Mouse (Mus musculus) lung, adult 2 months (tissue): ENCODE measurements at regions not wholly inside any gene's neighbourhood (a gene's known extent, or its start where the extent isn't known, plus 50 kb on each side); places are given as distances from the start of the nearest gene placed in this dataset.
A peak's percentile ranks its signal among the peaks of the same experiment; 100 is the strongest.

Experiments
- DNase-seq: peaks from one replicate; pipeline ENCODE4 v3.0.0; 2022
- H3K4me1 ChIP-seq: fragments of 200-500 bp; 2 replicates; pipeline ENCODE4 v1.6.1; 2011; ENCODE audit warnings: low read length; ENCODE audit not compliant: control insufficient read depth, insufficient read depth
- H3K4me3 ChIP-seq: fragments of 200-500 bp; replicated peaks from 2 replicates; pipeline ENCODE3; 2011; ENCODE audit warnings: low read depth, mild to moderate bottlenecking, control low read depth, low read length; ENCODE audit errors: extremely low read depth
- CTCF ChIP-seq: fragments of 200-500 bp; IDR thresholded peaks from 2 replicates; pipeline ENCODE4 v1.5.1; 2011; ENCODE audit warnings: mild to moderate bottlenecking, low read length, control low read depth; ENCODE audit not compliant: insufficient read depth
- POLR2A ChIP-seq: fragments of 200-500 bp; IDR thresholded peaks from 2 replicates; pipeline ENCODE4 v1.6.1; 2011; ENCODE audit warnings: low read depth, mild to moderate bottlenecking, control low read depth, low read length, borderline replicate concordance; ENCODE audit errors: extremely low read depth
- WGBS: fragments of 180-500 bp; shearing (Covaris S2); methylation state at CpG from one replicate; pipeline ENCODE4 v1.1.7; 2018; 5-methylcytosine and 5-hydroxymethylcytosine counted together

DNA sequence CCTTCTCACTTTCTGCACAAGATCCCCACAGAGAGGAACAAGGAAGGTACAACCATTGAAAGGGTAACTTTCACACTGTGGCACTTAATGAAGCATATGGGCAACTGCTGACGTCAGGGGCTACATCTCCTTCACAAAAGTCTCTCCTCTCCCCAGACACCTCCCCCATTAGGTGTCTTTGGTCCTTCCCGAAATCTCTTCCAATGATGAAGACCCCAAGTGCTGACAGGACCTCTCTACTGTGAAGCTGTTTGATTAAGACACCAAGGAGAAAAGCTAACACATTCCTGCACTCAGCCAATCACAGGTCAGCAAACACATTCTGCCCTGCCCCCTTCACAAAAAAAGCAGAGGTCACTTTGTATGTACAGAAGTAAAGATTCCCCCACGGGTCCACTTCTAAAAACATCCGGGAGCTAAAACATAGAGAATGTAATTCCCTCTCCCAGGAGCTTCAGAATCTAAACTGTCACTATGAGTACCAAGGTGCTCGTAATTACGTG, 72.3 kb upstream of the Tln2 start:
- 12% methylated on average over 6 of the region's 6 CpGs for WGBS
- Histone ChIP-seq H3K4me3 (no peak overlapping the region), H3K4me1 (peaks cover 5% of the 10 kb centered on the region; the same call in 1 of the 2 replicates)
- TF ChIP-seq POLR2A (no peak), CTCF (no peak)
- no peak for DNase-seq

DNA sequence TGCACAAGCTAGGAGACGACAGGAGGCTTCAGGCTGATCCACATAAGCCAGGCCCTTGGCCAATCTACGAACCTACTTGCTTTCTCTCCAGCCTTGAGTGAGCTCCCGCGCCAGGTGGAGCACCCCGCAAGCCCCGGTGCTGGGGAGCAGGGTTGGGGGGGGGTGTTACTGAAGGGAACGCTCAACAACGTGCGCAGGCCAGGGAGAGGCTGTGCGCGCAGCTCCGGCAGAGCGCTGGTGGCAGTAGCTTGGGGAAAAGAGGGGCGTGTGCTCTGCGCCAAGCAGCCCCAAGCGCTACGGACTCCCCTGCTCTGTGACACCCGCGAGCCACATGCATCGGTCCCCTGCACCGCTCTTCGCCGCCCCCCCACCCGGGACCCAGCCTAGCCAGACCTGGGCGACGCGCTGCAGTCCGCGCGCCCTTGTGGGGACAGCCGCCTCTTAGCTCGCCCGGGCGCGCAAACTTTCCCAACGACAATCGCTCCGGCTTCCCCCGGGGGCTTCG, 73.1 kb upstream of the Tln2 start:
- peak overlapping the region; percentile 55 for H3K4me3 ChIP-seq
- peak; percentile 18 for DNase-seq
- 1% methylated on average over 40 of the region's 40 CpGs for WGBS
- peaks cover 5% of the 10 kb centered on the region; the same call in 1 of the 2 replicates for H3K4me1 ChIP-seq
- TF ChIP-seq POLR2A (no peak), CTCF (no peak)

DNA sequence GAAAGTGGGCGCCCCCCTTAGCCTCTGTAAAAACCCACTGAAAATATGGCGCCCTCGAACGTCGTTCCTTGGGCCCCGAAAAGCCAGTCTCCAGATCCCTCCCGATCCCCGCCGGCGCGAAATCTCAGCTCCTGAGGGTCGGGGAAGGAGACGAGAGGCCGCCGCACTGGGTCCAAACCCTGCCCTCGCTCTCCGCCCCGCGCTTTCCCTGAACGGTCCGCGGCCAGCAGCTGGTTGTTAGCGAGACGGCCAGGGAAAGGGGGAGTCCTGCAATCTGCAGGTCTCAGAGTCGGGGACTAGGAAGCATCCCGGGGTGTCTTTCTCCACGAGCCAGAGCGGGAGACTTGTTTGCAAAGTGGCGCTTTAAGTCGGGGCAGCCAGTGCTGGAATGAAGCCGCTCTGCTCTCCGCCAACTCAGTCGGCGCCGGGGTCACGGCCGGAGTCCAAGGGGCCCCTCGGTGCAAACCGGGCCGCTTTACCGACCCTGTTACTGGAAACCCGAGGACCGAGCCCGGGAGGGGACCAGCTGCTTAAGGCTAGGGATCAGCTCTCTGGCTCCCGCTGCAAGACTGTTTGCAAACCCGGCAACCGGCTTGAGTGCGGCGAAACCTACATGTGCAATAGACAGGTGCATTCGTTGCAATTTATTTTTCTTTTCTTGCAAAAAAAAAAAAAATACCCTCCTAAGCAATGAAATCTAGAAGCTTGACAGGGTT, 73.7 kb upstream of the Tln2 start:
- WGBS, result under 1% methylated on average over 50 of the region's 50 CpGs
- Histone ChIP-seq H3K4me1 (peaks cover 5% of the 10 kb centered on the region; the same call in 1 of the 2 replicates), H3K4me3 (peak overlapping the region; percentile 87)
- TF ChIP-seq CTCF (no peak), POLR2A (no peak)
- peak; percentile 52 for DNase-seq

DNA sequence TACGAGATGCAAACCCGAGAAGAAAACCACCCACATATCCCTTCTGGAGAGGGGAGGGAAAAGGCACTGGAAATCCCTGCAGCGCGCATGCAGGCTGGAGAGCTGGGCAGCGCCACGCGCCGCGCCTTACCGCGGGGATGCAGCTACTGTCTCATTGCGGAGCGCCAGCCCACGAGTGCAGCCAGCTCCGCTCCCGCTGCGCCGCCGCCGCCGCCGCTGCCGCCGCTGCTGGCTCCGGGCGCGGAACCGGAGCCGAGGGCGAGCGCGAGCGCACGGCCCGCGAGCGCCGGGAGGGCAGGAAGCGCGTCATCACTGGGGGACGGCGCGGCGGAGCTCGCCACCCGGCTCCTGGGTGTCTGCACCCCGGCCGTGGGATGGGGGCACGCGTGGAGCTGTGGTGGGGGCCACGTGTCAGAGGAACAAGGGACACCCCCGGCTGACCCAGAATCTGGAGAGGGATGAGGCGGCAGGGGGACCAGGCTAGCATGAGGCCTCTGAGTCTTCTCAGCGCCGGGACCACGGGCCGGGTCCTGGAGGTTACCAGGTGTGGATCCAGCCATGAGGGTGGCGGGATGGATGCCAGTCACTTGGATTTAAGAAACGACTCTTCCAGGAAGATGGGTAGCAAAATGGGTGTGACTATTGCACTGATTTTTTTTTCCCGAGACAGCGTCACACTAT, 74.4 kb upstream of the Tln2 start:
- peak; percentile 63 for DNase-seq
- Histone ChIP-seq H3K4me1 (peaks cover 5% of the 10 kb centered on the region; the same call in 1 of the 2 replicates), H3K4me3 (peak overlapping the region; percentile 87)
- WGBS, result under 1% methylated on average over 61 of the region's 61 CpGs
- TF ChIP-seq CTCF (no peak), POLR2A (peak; percentile 16; the same call in 1 of the 2 replicates)

DNA sequence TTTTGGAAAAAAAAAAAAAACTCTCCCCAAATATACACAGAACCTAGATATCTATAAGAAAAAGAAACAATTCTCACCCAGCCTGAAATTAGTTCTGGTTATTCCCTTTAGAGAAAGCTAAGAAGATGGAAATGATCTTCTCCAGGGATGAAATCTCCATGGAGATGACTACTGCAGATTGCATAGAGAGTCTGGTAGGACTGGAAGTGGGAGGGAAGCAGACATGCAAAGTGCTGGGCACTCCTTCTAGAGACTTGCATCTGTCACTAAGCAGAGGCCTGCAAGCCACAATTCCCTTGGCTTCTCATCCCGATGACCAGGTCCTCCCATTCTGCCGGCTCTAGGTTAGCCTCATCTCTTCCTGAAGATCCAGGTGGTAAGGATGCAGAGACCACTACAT, 87.3 kb upstream of the Tln2 start:
- no peak overlapping the region for H3K4me3 ChIP-seq
- no peak for DNase-seq
- TF ChIP-seq POLR2A (no peak), CTCF (no peak)
- WGBS, result 96% methylated on average over 2 of the region's 2 CpGs
- H3K4me1 ChIP-seq, result no peaks in the 10 kb centered on the region

DNA sequence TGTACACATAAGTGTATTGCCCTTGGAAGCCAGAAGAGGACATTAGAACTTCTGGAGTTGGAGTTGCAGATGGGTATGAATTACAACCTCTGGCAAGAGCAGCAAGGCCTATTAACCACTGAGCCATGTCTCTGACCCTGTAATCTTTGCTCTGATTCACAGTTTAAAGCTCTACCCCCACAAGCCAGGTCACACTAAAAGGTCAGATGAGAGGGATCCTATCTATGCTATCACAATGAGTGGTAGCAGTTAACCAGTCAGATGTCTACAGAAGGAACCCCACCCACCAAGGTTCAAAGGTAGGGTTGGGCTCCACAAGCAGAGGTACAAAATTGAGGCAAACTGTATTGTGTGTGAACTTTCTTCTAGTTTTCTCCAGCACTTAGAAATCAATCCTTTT, 94.5 kb upstream of the C2cd4b start:
- no peak for TF ChIP-seq CTCF
- no peak for TF ChIP-seq POLR2A
- H3K4me1 ChIP-seq, result no peaks in the 10 kb centered on the region
- DNase-seq, result no peak
- no peak overlapping the region for H3K4me3 ChIP-seq

DNA sequence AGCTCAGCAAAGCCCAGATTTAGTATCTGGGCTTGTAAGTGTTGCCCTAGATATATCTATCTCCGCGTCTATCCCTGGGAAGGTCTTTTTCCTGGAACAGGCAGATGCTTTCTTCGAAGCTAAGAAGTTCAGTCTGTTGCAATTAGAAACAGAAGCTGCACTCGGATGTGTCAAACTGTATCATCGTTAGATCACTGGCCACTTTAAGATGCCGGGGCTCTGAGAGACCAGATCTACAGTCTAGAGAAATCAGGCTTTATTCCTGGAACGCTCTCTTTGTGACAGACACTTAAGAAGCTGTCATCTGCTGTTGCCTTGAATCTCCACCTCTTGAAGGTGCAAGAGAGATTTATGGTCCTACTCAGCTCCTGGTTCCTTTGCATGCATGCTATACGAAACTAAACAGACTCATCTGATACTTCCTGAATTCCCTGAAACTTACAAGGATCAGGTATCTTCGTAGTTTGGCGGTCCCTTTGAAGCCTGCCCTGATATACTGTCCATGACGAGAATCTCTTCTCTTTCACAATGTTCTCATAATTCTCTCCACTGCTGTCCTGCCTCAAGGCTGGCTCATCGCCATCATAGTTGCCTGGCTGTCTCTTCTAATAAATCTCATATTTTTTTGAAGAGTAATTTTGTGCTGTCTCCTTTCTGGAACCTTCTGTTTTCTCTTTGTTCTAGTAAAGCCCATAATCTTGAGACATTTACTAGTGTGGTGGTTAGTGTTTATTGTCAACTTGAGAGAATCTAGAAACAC, 88.8 kb upstream of the C2cd4b start:
- Histone ChIP-seq H3K4me3 (no peak overlapping the region), H3K4me1 (no peaks in the 10 kb centered on the region)
- 73% methylated on average over 12 of the region's 12 CpGs for WGBS
- no peak for TF ChIP-seq CTCF
- no peak for TF ChIP-seq POLR2A
- DNase-seq, result no peak

DNA sequence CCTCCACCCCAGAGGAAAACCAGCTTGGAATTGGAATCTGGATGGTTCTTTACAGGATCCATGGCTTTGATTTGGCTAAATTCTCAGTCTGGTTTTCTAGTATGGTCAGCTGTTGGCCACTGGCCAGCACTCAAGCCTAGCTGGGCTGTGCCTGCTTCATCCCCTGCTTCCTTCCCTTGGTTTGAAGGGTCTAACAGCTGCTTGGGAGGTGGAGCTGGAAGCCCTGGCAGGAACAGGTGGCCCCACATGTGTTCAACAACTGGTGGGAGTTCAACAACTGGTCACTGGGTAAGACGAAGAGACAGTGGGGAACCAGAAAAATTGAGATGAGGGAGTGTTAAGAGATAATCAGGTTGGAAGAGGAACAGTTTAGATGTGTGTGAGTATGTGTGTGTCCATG, 82.3 kb upstream of the C2cd4b start:
- H3K4me1 ChIP-seq, result no peaks in the 10 kb centered on the region
- WGBS, result 46% methylated on average over 1 of the region's 1 CpGs
- TF ChIP-seq POLR2A (no peak), CTCF (no peak)
- no peak overlapping the region for H3K4me3 ChIP-seq
- DNase-seq, result no peak

DNA sequence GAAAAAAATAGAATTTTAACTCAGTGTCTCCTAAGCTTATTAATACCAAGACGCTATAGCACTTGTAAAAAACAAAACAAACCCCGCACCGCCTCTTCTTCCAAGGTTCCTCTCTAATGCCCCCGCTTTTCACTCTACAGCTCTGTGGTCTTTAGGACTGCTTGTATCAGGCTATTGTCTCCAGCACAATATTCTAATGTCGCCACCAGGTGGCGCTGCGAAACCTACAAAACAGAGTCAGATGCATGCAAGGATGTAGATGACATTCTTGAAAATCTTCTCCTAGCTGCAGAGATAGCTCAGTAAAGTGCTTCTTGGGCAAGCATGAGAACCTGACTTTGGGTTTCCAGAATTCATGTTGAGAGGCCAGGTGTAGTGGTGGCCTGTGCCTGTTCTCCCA, 75.9 kb upstream of the C2cd4b start:
- TF ChIP-seq CTCF (peak; percentile 59), POLR2A (no peak)

DNA sequence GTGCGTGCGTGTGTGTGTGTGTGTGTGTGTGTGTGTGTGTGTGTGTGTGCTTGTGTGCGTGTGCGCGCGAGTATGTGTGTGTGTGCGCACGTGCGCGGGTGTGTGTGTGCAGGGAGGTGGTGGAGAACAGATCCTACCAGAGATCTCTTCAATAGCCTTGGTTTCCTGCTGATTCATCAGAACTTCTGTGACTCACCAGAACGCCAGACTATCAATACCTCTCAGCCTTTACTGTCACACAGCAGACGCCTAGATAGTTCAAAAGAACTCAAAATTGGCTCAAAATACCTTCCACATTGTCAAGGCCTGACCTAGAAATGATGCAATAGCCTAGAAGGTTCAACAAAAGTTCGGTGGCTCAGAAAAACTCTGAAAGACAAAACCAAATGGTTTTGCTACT, 66.8 kb upstream of the C2cd4b start:
- H3K4me1 ChIP-seq, result no peaks in the 10 kb centered on the region
- TF ChIP-seq CTCF (no peak), POLR2A (no peak)
- WGBS, result 75% methylated on average over 13 of the region's 13 CpGs
- H3K4me3 ChIP-seq, result no peak overlapping the region
- no peak for DNase-seq

More for the DNA sequence above, 75.9 kb upstream of the C2cd4b start:
- 10% methylated on average over 7 of the region's 7 CpGs for WGBS
- no peaks in the 10 kb centered on the region for H3K4me1 ChIP-seq
- no peak overlapping the region for H3K4me3 ChIP-seq
- peak; percentile 34 for DNase-seq
